Mouse (Mus musculus) midbrain, embryonic 15.5 days (tissue): ENCODE measurements around the gene Rab31. TPM values are rescaled to one million over a fixed set of nuclear protein-coding genes. Genes with fewer than 3 reads are reported as not detected.
"Not testable (repeated sequence)": the region's sequence is repeated elsewhere in the genome, so short reads cannot be mapped to it uniquely, and the experiment has no call there.

ENCODE experiments used
- ATAC-seq: fragments of 200-750 bp; cut with Nextera tagmentation; replicated peaks from 2 replicates; pipeline ENCODE4 v1.8.0; 2017; ENCODE audit warnings: moderate TSS enrichment
- H3K27ac ChIP-seq: fragments of 300-500 bp; sonication (generic); 2 replicates; pipeline ENCODE4 v1.5.1; 2015; ENCODE audit warnings: mild to moderate bottlenecking, inconsistent platforms
- H3K27me3 ChIP-seq: fragments of 300-500 bp; sonication (generic); replicated peaks from 2 replicates; pipeline ENCODE4 v1.6.1; 2015; ENCODE audit warnings: inconsistent platforms
- H3K36me3 ChIP-seq: fragments of 300-500 bp; sonication (generic); replicated peaks from 2 replicates; pipeline ENCODE4 v1.6.1; 2015; ENCODE audit warnings: inconsistent platforms
- H3K4me1 ChIP-seq: fragments of 300-500 bp; sonication (generic); 2 replicates; pipeline ENCODE4 v1.6.1; 2015; ENCODE audit warnings: inconsistent platforms
- H3K4me2 ChIP-seq: fragments of 300-500 bp; sonication (generic); 2 replicates; pipeline ENCODE4 v1.6.1; 2015; ENCODE audit warnings: inconsistent platforms, mild to moderate bottlenecking, moderate library complexity
- H3K4me3 ChIP-seq: fragments of 300-500 bp; sonication (generic); 2 replicates; pipeline ENCODE4 v1.5.1; 2015; ENCODE audit warnings: mild to moderate bottlenecking, inconsistent platforms
- H3K9ac ChIP-seq: fragments of 300-500 bp; sonication (generic); 2 replicates; pipeline ENCODE4 v1.6.1; 2015; ENCODE audit warnings: mild to moderate bottlenecking, inconsistent platforms
- H3K9me3 ChIP-seq: fragments of 300-500 bp; sonication (generic); 2 replicates; pipeline ENCODE4 v1.6.1; 2016; ENCODE audit warnings: inconsistent platforms
- WGBS: fragments of 180-500 bp; shearing (Covaris S2); methylation state at CpG from one replicate; pipeline ENCODE4 v1.1.7; 2015; ENCODE audit warnings: mixed read lengths; 5-methylcytosine and 5-hydroxymethylcytosine counted together
- polyA plus RNA-seq: library from polyadenylated mRNA; unstranded; fragments of >200 nt; fragmentation: Nextera tagmentation; extraction: Ambion mirVana; gene quantifications from 2 replicates; pipeline ENCODE4 v1.2.1, GENCODE M21; 2015

The Rab31 gene
- polyA plus RNA-seq, 1 experiment from 2014 or later = 76.6 TPM

GRCm38 (mm10) chr17:65648371-65649174, 124.0 kb downstream of the Rab31 start:
- no peaks in the 10 kb centered on the region for H3K36me3 ChIP-seq
- no peaks in the 10 kb centered on the region for H3K27me3 ChIP-seq
- ATAC-seq = 0 out of 2 replicates have a peak, but pooled peaks have one; percentile 33
- no peak overlapping the region for H3K9ac ChIP-seq
- WGBS = 88% methylated on average over 9 of the region's 9 CpGs
- no peak overlapping the region for H3K27ac ChIP-seq
- no peak overlapping the region for H3K4me2 ChIP-seq
- no peaks in the 10 kb centered on the region for H3K9me3 ChIP-seq
- H3K4me3 ChIP-seq = no peak overlapping the region
- H3K4me1 ChIP-seq = peaks cover 1% of the 10 kb centered on the region

GRCm38 (mm10) chr17:65647961-65648360, 124.6 kb downstream of the Rab31 start:
- H3K9me3 ChIP-seq = no peaks in the 10 kb centered on the region
- ATAC-seq = no peak

GRCm38 (mm10) chr17:65647226-65647625, 125.3 kb downstream of the Rab31 start:
- no peak overlapping the region for H3K4me2 ChIP-seq
- H3K4me1 ChIP-seq = peaks cover 14% of the 10 kb centered on the region
- 72% methylated on average over 6 of the region's 6 CpGs for WGBS
- no peaks in the 10 kb centered on the region for H3K27me3 ChIP-seq
- no peak overlapping the region for H3K4me3 ChIP-seq
- H3K9me3 ChIP-seq = no peaks in the 10 kb centered on the region
- H3K27ac ChIP-seq = no peak overlapping the region
- ATAC-seq = no peak
- no peak overlapping the region for H3K9ac ChIP-seq
- H3K36me3 ChIP-seq = no peaks in the 10 kb centered on the region

More at GRCm38 (mm10) chr17:65647961-65648360, 124.6 kb downstream of the Rab31 start:
- Histone ChIP-seq H3K4me3 (no peak overlapping the region), H3K9ac (no peak overlapping the region), H3K4me1 (peaks cover 7% of the 10 kb centered on the region), H3K27ac (no peak overlapping the region), H3K4me2 (no peak overlapping the region), H3K36me3 (no peaks in the 10 kb centered on the region), H3K27me3 (no peaks in the 10 kb centered on the region)
- 43% methylated on average over 5 of the region's 5 CpGs for WGBS

GRCm38 (mm10) chr17:65643579-65643978, 129.0 kb downstream of the Rab31 start:
- H3K4me1 ChIP-seq = peaks cover 15% of the 10 kb centered on the region
- no peak overlapping the region for H3K4me3 ChIP-seq
- H3K36me3 ChIP-seq = no peaks in the 10 kb centered on the region
- peak overlapping the region; percentile 62 for H3K27ac ChIP-seq
- H3K9ac ChIP-seq = no peak overlapping the region
- 0 out of 2 replicates have a peak, but pooled peaks have one; percentile 5 for ATAC-seq
- H3K4me2 ChIP-seq = peak overlapping the region; percentile 24; the same call in 1 of the 2 replicates
- no peaks in the 10 kb centered on the region for H3K27me3 ChIP-seq
- 82% methylated on average over 5 of the region's 5 CpGs for WGBS
- H3K9me3 ChIP-seq = no peaks in the 10 kb centered on the region

GRCm38 (mm10) chr17:65643051-65643521, 129.5 kb downstream of the Rab31 start:
- 29% methylated on average over 10 of the region's 10 CpGs for WGBS
- peak overlapping the region; percentile 24; the same call in 1 of the 2 replicates for H3K4me2 ChIP-seq
- peak; percentile 79 for ATAC-seq

DNA sequence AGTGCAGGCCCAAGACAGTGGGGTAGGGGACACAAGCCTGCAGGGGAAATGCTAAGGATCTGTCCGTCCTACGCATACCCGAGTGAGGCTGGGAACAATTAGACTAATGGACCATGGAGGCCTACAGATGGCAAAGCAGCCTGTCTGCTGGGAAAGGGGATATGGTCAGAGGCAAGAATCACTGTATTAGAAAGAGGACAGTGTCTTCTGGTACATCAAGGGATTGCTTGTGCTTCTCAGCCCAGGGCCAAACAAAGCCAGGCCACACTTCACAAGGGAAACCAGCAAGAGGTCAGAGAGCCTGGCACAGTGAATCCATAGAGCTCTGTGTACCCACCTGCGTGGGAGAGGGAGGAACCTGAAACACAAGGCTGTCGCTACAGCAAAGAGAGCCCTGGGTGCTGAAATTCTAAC, 130.0 kb downstream of the Rab31 start:
- H3K4me3 ChIP-seq = no peak overlapping the region
- no peaks in the 10 kb centered on the region for H3K9me3 ChIP-seq
- no peaks in the 10 kb centered on the region for H3K36me3 ChIP-seq
- peaks cover 15% of the 10 kb centered on the region for H3K4me1 ChIP-seq
- ATAC-seq = peak; percentile 64
- H3K27me3 ChIP-seq = no peaks in the 10 kb centered on the region
- 17% methylated on average over 5 of the region's 5 CpGs for WGBS
- H3K27ac ChIP-seq = peak overlapping the region; percentile 62
- H3K4me2 ChIP-seq = peak overlapping the region; percentile 24; the same call in 1 of the 2 replicates
- H3K9ac ChIP-seq = no peak overlapping the region

More at GRCm38 (mm10) chr17:65643051-65643521, 129.5 kb downstream of the Rab31 start:
- peak overlapping the region; percentile 62 for H3K27ac ChIP-seq
- H3K27me3 ChIP-seq = no peaks in the 10 kb centered on the region
- H3K9ac ChIP-seq = no peak overlapping the region
- peaks cover 15% of the 10 kb centered on the region for H3K4me1 ChIP-seq
- H3K9me3 ChIP-seq = no peaks in the 10 kb centered on the region
- no peaks in the 10 kb centered on the region for H3K36me3 ChIP-seq
- no peak overlapping the region for H3K4me3 ChIP-seq

GRCm38 (mm10) chr17:65641734-65642218, 130.8 kb downstream of the Rab31 start, which contains the start of gene Txndc2:
Txndc2 (minus strand) TSS chr17:65642168.
- peak within 1 kb of the TSS; percentile 24; the same call in 1 of the 2 replicates for H3K4me2 ChIP-seq
- WGBS = 91% methylated on average over 11 of the region's 11 CpGs
- H3K9me3 ChIP-seq = no peaks in the 10 kb centered on the region
- H3K27me3 ChIP-seq = no peaks in the 10 kb centered on the region
- H3K27ac ChIP-seq = peak within 1 kb of the TSS; percentile 62
- H3K4me1 ChIP-seq = peaks cover 15% of the 10 kb centered on the region
- no peaks in the 10 kb centered on the region for H3K36me3 ChIP-seq
- no peak within 1 kb of the TSS for H3K4me3 ChIP-seq
- no peak within 1 kb of the TSS for H3K9ac ChIP-seq
- no peak for ATAC-seq

DNA sequence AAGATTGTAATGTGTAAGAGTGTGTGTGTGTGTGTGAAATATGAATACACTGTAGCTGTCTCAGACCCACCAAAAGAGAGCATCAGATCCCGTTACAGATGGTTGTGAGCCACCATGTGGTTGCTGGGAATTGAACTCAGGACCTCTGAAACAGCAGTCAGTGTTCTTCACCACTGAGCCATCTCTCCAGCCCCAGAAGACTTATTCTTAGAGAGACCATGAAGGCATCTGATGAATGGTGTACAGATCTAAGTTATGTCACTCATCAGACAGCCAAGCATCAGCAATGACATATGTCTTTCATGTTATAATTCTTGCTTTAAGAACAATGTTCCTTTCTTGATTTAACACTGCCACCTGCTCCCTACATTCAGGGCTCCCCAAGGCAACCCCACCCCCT, 133.4 kb downstream of the Rab31 start:
- Histone ChIP-seq H3K9me3 (no peaks in the 10 kb centered on the region), H3K4me3 (no peak overlapping the region), H3K36me3 (no peaks in the 10 kb centered on the region), H3K4me2 (no peak overlapping the region), H3K27ac (no peak overlapping the region), H3K4me1 (peaks cover 15% of the 10 kb centered on the region), H3K9ac (no peak overlapping the region), H3K27me3 (no peaks in the 10 kb centered on the region)
- WGBS = 80% methylated on average over 1 of the region's 1 CpGs
- no peak for ATAC-seq

DNA sequence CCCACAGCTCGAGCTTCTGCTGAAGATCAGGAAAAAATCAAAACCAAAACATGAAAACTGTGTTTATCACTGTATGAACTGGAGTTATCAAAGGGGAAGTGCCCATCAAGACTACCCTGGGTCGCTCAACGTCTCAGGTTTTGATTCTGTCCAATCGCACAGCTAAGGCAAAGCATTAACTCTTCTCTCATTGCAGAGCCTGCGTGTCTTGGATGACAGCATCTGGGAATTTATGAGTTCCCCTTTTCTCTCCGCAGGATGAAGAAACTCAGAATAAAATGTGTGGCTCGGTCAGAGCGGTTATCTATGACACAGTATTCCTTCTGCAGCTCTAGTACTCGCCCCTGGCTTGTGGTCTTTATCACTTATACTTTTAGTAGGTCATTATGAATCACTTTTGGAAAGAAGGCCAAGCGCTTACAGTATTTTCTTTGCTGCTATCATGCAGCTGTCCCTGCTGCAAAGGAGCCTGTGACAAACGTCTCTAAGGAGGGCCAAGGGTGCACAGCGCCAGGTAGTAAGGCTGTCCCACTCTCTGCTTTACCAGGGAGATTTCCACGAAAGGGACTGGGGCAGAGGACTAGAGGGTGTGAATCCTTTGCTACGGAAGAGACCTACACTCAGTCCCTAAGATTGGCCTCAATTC, 136.7 kb downstream of the Rab31 start:
- Histone ChIP-seq H3K36me3 (no peaks in the 10 kb centered on the region), H3K9ac (no peak overlapping the region), H3K4me3 (no peak overlapping the region), H3K27me3 (no peaks in the 10 kb centered on the region), H3K4me1 (no peaks in the 10 kb centered on the region), H3K27ac (no peak overlapping the region), H3K9me3 (no peaks in the 10 kb centered on the region), H3K4me2 (no peak overlapping the region)
- no peak for ATAC-seq
- 85% methylated on average over 14 of the region's 14 CpGs for WGBS

DNA sequence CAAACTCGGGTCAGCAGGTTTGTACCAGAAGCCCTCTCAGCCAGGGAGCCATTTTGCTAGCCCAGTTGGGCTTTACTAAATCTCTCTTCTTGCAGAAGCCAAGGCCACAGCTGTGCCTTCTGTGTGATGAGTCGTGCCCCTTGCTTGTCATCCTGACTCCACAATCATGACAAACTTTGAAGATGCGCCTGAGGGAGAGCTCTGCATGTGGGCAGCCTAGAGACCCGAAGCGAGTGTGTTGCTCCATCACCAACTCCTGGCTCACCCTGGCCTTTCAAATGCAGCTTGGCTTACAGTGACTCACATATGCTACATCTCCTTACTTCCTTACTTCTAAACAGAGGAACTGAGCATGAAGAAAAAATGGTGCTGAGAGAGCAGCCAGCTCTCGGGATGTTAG, 142.6 kb downstream of the Rab31 start:
- no peaks in the 10 kb centered on the region for H3K27me3 ChIP-seq
- H3K4me1 ChIP-seq = no peaks in the 10 kb centered on the region
- H3K4me2 ChIP-seq = no peak overlapping the region
- no peak overlapping the region for H3K4me3 ChIP-seq
- 80% methylated on average over 6 of the region's 6 CpGs for WGBS
- H3K27ac ChIP-seq = no peak overlapping the region
- no peaks in the 10 kb centered on the region for H3K9me3 ChIP-seq
- no peaks in the 10 kb centered on the region for H3K36me3 ChIP-seq
- ATAC-seq = no peak
- no peak overlapping the region for H3K9ac ChIP-seq

DNA sequence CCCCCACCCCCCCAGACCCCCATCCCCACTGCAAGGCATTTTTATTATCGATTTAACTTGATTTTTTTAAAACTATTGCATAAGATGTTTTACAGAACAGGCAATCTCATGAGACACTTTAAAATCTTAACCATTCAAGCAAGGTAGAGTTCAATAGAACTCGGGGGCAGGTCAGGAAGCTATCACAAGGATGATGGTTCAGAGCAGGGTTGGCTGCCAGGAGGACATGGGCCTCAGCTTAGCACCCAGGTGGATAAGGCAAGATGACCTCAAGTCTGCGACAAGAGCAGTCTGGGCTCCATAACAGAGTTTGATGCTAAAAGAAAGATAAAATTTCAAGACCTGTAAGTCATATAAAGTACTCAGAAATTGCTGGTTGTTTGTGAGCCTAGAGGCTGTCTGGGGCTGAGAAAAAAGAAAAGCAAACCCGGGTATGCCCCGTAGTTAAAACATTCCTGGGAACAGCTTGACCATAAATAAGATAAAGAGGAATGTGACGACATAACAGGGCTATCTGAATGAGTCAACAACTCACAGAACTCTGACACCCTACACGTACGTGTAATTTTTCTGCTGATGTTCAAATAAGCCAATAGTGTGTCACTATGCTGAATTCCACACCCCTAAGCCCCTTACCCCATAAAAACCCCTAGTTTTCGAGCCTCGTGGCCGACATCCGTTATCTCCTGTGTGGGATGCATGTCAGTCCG, 143.6 kb downstream of the Rab31 start:
- H3K4me2 ChIP-seq, H3K9me3 ChIP-seq, H3K4me3 ChIP-seq, H3K4me1 ChIP-seq, ATAC-seq, H3K9ac ChIP-seq, H3K27me3 ChIP-seq, H3K36me3 ChIP-seq, H3K27ac ChIP-seq: not testable (repeated sequence)
- 90% methylated on average over 13 of the region's 13 CpGs for WGBS

- Histone ChIP-seq H3K27me3 (no peaks in the 10 kb centered on the region), H3K9ac (no peak overlapping the region), H3K9me3 (no peaks in the 10 kb centered on the region), H3K4me1 (no peaks in the 10 kb centered on the region), H3K4me3 (no peak overlapping the region), H3K4me2 (no peak overlapping the region), H3K36me3 (no peaks in the 10 kb centered on the region), H3K27ac (no peak overlapping the region)
- WGBS = 93% methylated on average over 6 of the region's 6 CpGs
- no peak for ATAC-seq
Observed at GRCm38 (mm10) chr17:65626301-65626700, 146.3 kb downstream of the Rab31 start.
